Mouse (Mus musculus) stomach, embryonic 14.5 days (tissue): ENCODE results near the gene Camk2b. TPM values are rescaled to one million over a fixed set of nuclear protein-coding genes. Genes with fewer than 3 reads are reported as not detected.

ENCODE experiments used
- ATAC-seq: fragments of 200-750 bp; cut with Nextera tagmentation; 2 replicates; pipeline ENCODE4 v1.8.0; 2017; ENCODE audit warnings: low read depth, moderate TSS enrichment; ENCODE audit not compliant: insufficient number of reproducible peaks, insufficient read depth, low FRiP score
- H3K27ac ChIP-seq: fragments of 300-500 bp; sonication (generic); 2 replicates; pipeline ENCODE4 v1.5.1; 2014; ENCODE audit warnings: mild to moderate bottlenecking, low read length, moderate library complexity, mixed read lengths
- H3K27me3 ChIP-seq: fragments of 300-500 bp; sonication (generic); 2 replicates; pipeline ENCODE4 v1.6.1; 2014; ENCODE audit warnings: low read length, control low read depth, mixed read lengths; ENCODE audit not compliant: control insufficient read depth, insufficient read depth
- H3K36me3 ChIP-seq: fragments of 300-500 bp; sonication (generic); 2 replicates; pipeline ENCODE4 v1.6.1; 2014; ENCODE audit warnings: mild to moderate bottlenecking, control low read depth, low read length, moderate library complexity, mixed read lengths; ENCODE audit not compliant: control insufficient read depth, insufficient read depth
- H3K4me1 ChIP-seq: fragments of 300-500 bp; sonication (generic); 2 replicates; pipeline ENCODE4 v1.6.1; 2014; ENCODE audit warnings: low read length, control low read depth, mixed read lengths; ENCODE audit not compliant: control insufficient read depth, insufficient read depth
- H3K4me2 ChIP-seq: fragments of 300-500 bp; sonication (generic); replicated peaks from 2 replicates; pipeline ENCODE4 v1.6.1; 2014; ENCODE audit warnings: low read depth, low read length, control low read depth
- H3K4me3 ChIP-seq: fragments of 300-500 bp; sonication (generic); 2 replicates; pipeline ENCODE4 v1.5.1; 2014; ENCODE audit warnings: low read depth, low read length, control low read depth
- H3K9ac ChIP-seq: fragments of 300-500 bp; sonication (generic); replicated peaks from 2 replicates; pipeline ENCODE4 v1.6.1; 2014; ENCODE audit warnings: low read depth, mild to moderate bottlenecking, control low read depth, low read length, moderate library complexity, mixed read lengths
- H3K9me3 ChIP-seq: fragments of 300-500 bp; sonication (generic); 2 replicates; pipeline ENCODE4 v1.6.1; 2016; ENCODE audit warnings: low read depth, low read length, control low read depth; ENCODE audit not compliant: control insufficient read depth
- WGBS: fragments of 180-500 bp; shearing (Covaris S2); extraction: QIAGEN DNeasy Blood & Tissue Kit; methylation state at CpG from one replicate; pipeline ENCODE4 v1.1.7; 2014; 5-methylcytosine and 5-hydroxymethylcytosine counted together
- polyA plus RNA-seq: library from polyadenylated mRNA; unstranded; fragments of >200 nt; fragmentation: Nextera tagmentation; extraction: Ambion mirVana; gene quantifications from 2 replicates; pipeline ENCODE4 v1.2.1, GENCODE M21; 2014

The Camk2b gene
- polyA plus RNA-seq, 1 experiment from 2014 or later = 2.5 TPM

- H3K4me1 ChIP-seq = peaks cover 25% of the 10 kb centered on the region
- H3K27ac ChIP-seq = no peak overlapping the region
- no peak overlapping the region for H3K9ac ChIP-seq
- no peaks in the 10 kb centered on the region for H3K9me3 ChIP-seq
- H3K27me3 ChIP-seq = no peaks in the 10 kb centered on the region
- no peak overlapping the region for H3K4me2 ChIP-seq
- no peak overlapping the region for H3K4me3 ChIP-seq
- ATAC-seq = no peak
- whole genome bisulfite sequencing = 50% methylated on average over 2 of the region's 2 CpGs
- no peaks in the 10 kb centered on the region for H3K36me3 ChIP-seq
Measured at GRCm38 (mm10) chr11:6003046-6003639, 63.0 kb downstream of the Camk2b start.

- WGBS = 78% methylated on average over 9 of the region's 9 CpGs
- Histone ChIP-seq H3K27ac (no peak overlapping the region), H3K4me2 (no peak overlapping the region), H3K9ac (no peak overlapping the region), H3K4me3 (no peak overlapping the region), H3K36me3 (no peaks in the 10 kb centered on the region), H3K9me3 (no peaks in the 10 kb centered on the region), H3K4me1 (peaks cover 25% of the 10 kb centered on the region), H3K27me3 (no peaks in the 10 kb centered on the region)
- ATAC-seq = no peak
Measured at GRCm38 (mm10) chr11:6001981-6002649, 64.0 kb downstream of the Camk2b start.

DNA sequence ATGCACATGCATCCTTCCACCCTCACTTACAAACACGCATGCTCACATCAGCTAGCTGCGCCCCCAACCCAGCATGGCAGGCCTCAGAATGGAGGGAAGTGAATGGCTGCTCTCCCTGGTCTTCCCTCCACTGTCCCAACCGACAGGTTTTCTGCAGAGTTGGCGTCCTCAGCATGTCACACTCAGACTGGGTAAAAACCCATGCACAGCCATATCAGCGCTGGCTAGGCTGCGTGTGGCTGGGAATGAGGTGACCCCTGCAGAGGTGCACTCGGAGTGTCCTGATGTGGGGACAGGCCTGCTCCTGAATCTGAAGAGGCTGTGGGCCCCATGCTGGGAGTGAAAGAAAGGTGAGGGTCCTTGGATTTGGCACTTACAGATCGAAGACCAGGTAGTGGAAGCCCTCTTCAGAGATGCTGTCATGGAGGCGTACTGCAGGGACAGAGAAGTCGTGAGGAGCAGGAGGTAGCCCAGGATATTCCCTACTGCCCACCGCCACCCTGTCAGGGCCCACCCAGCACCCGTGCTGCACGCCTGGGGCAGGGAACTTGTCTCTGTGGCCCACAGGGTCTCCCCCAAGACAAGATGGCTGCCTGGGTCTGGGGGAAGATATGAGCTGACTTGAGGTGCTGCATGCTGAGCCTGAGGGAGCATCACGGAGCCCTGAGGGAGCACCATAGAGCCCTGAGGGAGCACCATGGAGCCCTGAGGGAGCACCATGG is 65.0 kb downstream of the Camk2b start:
- Histone ChIP-seq H3K36me3 (no peaks in the 10 kb centered on the region), H3K4me2 (no peak overlapping the region), H3K9ac (no peak overlapping the region), H3K9me3 (no peaks in the 10 kb centered on the region), H3K4me3 (no peak overlapping the region), H3K27me3 (no peaks in the 10 kb centered on the region), H3K27ac (peak overlapping the region; percentile 86; the same call in 1 of the 2 replicates), H3K4me1 (peaks cover 25% of the 10 kb centered on the region)
- 75% methylated on average over 14 of the region's 14 CpGs for WGBS
- peak; percentile 11; the same call in 1 of the 2 replicates for ATAC-seq

GRCm38 (mm10) chr11:5999832-6000771 is 66.1 kb downstream of the Camk2b start:
- Histone ChIP-seq H3K4me2 (peak overlapping the region; percentile 6; the same call in 1 of the 2 replicates), H3K27ac (peak overlapping the region; percentile 86), H3K36me3 (no peaks in the 10 kb centered on the region), H3K4me3 (no peak overlapping the region), H3K9ac (no peak overlapping the region), H3K9me3 (no peaks in the 10 kb centered on the region), H3K4me1 (peaks cover 25% of the 10 kb centered on the region), H3K27me3 (no peaks in the 10 kb centered on the region)
- peak; percentile 89 for ATAC-seq
- WGBS = 4% methylated on average over 8 of the region's 8 CpGs

DNA sequence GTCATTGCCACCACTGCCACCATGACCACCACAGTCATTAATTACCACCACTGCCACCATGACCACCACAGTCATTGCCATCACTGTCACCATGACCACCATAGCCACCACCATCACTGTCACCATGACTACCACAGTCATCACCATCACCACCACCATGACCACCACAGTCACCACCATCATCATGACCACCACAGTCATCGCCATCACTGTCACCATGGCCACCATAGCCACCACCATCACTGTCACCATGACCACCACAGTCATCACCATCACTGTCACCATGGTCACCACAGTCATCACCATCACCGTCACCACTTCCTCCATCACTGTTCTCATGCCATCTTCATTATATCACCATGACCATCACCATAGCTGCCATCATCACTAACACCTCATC is 67.7 kb downstream of the Camk2b start:
- Histone ChIP-seq H3K4me3 (no peak overlapping the region), H3K9me3 (no peaks in the 10 kb centered on the region), H3K4me2 (no peak overlapping the region), H3K36me3 (no peaks in the 10 kb centered on the region), H3K27me3 (no peaks in the 10 kb centered on the region), H3K9ac (no peak overlapping the region), H3K4me1 (peaks cover 21% of the 10 kb centered on the region), H3K27ac (no peak overlapping the region)
- 98% methylated on average over 2 of the region's 2 CpGs for WGBS
- no peak for ATAC-seq

DNA sequence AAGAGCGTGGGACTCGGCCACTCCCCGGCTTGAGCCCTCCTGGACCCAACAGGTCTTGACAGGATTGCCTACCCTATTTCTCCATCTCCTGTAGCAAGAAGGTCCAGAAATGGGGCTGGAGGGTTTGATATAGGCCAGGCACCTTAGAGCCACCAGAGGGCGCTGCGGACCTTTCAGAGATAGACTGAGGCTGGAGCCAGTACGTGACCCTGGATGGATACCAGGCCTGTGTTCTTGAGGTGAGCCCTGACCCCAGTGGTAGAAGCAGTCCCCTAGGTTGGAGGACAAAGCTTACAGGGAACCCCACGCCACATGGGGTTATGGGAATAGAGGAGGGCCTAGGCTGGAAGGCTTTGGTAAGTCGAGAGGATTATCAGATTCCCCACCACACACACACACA is 70.2 kb downstream of the Camk2b start:
- ATAC-seq = 0 out of 2 replicates have a peak, but pooled peaks have one; percentile 15
- Histone ChIP-seq H3K4me1 (peaks cover 13% of the 10 kb centered on the region), H3K27ac (no peak overlapping the region), H3K9me3 (no peaks in the 10 kb centered on the region), H3K36me3 (no peaks in the 10 kb centered on the region), H3K4me2 (no peak overlapping the region), H3K9ac (no peak overlapping the region), H3K27me3 (no peaks in the 10 kb centered on the region), H3K4me3 (no peak overlapping the region)
- WGBS = 17% methylated on average over 8 of the region's 8 CpGs

DNA sequence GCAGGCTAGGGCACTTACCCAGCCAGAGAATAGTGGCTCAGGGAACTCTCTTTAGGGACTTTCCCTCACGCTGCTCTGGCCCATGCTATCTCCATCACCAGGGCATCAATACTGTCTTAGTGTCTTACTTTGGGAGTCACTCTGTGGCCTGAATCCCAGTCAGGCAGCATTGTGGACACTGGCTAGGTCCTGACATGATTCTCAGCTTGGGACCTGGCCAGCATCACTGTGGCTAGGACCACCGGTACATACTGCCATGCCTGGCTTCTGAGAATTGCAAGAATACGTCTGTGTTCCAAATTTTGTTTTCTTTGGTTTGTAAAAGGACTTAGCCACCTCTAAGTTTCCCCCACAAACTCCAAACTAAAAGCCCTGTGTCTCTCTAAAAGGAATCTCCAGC is 71.3 kb downstream of the Camk2b start:
- H3K4me1 ChIP-seq = peaks cover 5% of the 10 kb centered on the region
- H3K36me3 ChIP-seq = no peaks in the 10 kb centered on the region
- no peak overlapping the region for H3K9ac ChIP-seq
- 71% methylated on average over 3 of the region's 3 CpGs for WGBS
- H3K27me3 ChIP-seq = no peaks in the 10 kb centered on the region
- no peak overlapping the region for H3K4me2 ChIP-seq
- no peak for ATAC-seq
- H3K9me3 ChIP-seq = no peaks in the 10 kb centered on the region
- H3K4me3 ChIP-seq = no peak overlapping the region
- no peak overlapping the region for H3K27ac ChIP-seq

DNA sequence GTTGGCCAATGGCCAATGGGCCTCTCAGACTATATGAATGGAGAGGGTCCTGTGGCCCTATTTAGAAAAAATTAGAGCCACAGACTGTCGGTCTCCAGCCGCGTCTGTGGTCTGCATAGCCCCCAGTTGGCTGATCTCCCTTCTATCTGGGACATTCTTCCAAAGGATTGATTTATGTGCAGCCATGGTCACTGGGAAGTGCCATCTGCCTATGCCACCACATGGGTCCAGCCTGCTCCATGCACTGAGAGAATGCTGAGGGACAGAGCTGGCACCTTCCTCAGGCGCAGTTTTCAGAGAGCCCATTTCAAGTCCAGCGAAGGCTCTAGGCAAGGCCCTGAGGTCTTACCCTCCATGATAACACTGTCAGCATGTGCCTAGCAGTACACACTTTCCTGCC is 72.0 kb downstream of the Camk2b start:
- no peaks in the 10 kb centered on the region for H3K27me3 ChIP-seq
- WGBS = 94% methylated on average over 5 of the region's 5 CpGs
- ATAC-seq = no peak
- no peaks in the 10 kb centered on the region for H3K9me3 ChIP-seq
- H3K4me3 ChIP-seq = no peak overlapping the region
- H3K4me2 ChIP-seq = no peak overlapping the region
- no peaks in the 10 kb centered on the region for H3K4me1 ChIP-seq
- no peaks in the 10 kb centered on the region for H3K36me3 ChIP-seq
- no peak overlapping the region for H3K27ac ChIP-seq
- H3K9ac ChIP-seq = no peak overlapping the region
